Mouse (Mus musculus) heart, adult 9 months (tissue): ENCODE data around the gene Capn9.

Source experiments
- DNase-seq, 2 experiments: peaks; one replicate each; pipeline ENCODE4 v3.0.0; 2022; ENCODE audit warnings: low spot score in 2 of 2

The Capn9 gene

DNA sequence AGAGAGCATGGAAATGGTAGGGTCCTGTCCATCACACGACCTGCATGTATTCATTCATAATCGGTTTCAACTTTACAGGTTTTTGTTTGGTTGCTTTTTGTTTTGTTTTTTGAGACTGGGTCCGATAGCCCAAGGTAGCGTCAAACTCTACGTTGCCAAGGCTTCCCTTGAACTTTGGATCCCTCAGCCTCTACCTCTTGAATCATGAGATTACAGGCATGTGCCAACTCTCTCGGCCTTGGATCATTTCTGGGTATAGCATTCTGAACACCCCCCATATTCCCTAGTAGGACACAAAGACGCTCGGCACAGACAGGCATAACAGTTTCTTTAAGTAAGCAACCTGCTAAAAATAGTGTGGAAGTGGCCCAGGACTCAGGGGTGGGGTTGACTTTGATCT, 65.7 kb downstream of the Capn9 start:
- no peak for DNase-seq

DNA sequence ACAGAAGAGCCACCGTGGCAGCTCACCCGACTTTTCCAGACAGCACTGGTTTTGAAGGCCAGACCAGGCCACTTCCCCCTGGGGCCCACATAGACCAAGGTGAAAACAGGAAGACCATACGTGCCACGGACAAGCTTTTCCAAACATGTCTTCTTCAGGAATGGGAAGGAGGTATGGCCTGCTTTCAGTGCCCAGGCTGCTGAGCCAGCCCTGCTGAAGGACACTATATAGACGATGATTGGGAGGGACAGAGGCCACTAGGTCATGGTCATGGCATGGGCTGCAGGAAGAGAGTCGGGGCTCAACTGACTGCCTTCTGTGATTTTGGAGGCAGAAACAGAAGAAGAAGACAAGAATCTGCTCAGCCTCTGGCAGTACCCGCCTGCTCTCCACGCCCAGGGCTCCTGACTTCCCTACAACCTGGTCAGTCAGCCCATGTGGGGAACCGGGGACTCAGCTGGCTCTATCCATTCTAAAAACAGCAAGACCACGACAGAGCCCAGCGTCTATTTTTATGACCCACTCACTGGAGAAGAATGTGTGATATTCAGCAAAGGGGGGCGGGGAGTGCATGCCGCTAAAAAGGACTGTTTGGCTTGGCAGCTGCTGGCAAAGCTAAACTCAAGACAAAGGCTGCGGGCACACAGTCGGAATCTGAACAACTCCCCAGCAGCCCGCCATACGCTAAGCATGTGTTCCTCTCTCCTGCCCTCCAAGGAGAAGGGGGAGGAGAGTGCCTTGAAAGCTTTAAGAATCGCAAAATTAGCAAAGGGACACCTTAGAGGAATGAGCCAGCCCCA, 67.8 kb downstream of the Capn9 start:
- peak; percentile 78 to 83 for DNase-seq

DNA sequence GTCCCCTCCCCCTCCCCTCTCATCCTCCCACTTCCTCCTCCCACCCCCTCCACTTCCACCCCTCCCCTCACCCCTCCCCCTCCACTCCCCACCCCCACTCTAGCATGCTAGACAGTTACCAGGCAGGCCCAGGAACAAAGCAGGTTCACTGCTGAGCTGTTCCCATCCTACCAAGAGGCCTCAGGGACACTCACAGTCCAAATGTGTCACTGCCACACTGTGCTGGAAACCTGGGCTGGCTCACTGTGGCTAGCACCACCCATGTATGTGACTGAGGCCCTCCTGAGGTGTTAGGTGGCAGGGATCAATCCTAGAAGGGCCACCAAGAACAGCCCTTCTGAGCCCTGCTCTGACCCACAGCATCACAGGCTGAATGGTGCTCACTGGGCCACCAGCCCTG, 72.4 kb downstream of the Capn9 start:
- DNase-seq = no peak

DNA sequence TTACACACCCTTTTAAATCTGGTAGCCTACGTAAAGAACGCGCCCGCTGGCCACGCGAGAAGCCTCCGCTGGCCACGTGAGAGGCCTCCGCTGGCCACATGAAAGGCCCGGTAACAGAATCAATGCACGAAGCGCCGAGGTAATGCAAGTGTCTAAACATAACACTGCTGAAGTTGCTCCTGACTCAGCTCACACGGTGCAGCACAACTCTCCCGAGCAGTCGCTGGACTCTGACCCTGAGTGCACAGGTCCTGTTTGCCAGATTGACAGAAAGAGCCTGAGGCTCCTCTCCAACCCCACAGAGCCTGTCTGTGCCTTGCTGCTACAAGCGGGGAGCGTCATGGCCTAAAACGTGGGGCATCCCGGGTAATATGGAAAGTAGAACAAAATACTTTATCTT, 75.9 kb downstream of the Capn9 start:
- no peak for DNase-seq

DNA sequence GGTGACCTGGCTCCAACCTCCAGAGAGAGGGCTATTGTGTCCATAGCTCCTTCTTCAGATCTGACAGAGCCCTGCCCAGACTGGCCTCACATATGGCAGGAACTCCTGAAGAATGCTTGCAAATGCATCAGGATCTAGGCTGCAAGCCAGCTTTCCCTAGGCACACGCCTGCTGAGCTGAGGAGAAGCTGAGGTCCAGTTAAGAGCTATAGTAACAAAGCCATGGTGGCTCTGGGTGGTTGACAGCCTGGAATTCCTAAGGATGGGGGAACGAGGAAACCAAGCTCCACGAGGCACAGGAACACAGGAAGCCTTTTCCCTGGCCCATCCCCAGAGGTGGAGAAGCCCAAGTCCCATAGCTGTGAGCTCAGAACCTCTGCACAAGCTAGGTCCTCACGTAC, 76.6 kb downstream of the Capn9 start:
- DNase-seq = no peak

DNA sequence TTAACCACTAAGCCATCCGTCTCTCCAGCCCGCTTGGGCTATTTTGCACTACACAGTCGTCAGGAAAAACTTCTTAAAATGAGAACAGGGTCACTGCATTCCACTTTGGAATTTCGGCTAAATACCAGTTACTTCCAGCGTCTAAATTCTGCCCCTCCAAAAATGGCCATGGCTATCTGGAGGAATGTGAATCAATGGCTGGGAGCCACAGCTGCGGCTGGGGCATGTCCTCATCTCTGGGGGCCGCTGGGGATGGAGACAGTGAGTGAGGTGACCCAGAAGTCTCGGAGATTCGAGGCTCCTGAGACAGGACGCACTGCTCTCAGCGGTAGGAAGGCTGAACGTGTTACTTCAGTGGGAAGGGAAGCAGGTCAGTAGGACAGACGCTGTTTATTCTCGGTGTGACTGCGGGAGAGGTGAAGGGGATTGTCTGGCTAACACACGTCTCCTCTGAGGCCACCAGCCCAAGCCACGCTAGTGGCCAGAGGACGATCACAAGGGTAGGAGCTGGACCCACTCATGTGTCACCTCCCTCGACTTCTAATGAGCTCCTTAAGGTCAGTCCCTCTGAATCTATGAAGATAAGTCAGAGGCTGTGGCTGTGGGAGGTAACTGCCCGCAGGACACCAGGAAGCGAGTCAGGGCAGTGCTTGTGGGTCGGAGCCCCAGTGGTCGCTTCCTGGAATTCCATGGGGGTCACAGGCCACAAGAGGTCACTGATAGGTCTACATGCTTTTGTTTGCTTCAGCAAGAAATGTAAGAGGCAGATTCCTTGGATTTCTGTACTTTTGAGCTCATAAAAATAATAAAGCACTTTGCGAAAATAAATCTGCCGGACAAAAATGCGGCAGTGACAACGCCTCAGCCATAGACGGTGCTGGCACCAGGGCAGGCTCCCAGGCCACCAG, 77.9 kb downstream of the Capn9 start:
- no peak for DNase-seq

DNA sequence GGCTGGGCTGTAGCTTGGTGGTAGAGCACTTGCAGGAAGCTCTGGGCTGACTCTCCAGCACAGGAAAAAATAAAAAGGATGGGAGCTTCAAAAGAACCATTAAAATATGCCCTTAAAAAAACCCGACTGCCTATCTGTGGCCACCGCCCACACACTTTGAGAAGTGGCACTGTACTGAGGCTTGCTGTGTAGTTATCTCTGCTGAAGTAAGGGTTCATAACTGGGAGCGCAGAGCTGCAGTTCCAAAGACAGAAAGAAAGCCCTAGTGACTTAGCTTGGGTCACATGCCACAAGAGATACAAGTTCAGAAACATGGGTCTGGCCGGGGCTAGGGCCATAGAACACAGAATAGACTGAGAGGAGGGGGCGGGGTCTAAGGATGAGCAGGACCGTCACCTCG, 82.0 kb downstream of the Capn9 start:
- DNase-seq = no peak

DNA sequence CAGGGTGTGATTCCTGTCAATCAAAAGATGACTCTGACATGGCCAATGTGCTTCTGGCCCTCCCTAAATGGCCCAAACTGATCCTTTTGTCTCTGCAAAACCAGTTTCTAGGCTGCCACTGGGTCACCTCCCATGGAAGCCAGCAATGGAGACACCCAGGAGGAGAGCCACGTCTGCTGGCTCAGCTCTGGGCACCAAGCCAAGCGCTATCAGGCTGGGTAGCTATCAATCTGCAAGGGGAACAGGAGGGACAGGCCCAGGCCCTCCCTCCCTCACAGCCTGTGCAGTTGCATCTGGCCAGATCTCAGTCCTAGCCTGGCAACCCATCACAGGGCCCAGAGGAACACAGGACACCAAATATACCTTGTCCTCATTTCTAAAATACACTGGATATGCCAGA, 82.5 kb downstream of the Capn9 start:
- DNase-seq = peak; percentile 65 to 73

DNA sequence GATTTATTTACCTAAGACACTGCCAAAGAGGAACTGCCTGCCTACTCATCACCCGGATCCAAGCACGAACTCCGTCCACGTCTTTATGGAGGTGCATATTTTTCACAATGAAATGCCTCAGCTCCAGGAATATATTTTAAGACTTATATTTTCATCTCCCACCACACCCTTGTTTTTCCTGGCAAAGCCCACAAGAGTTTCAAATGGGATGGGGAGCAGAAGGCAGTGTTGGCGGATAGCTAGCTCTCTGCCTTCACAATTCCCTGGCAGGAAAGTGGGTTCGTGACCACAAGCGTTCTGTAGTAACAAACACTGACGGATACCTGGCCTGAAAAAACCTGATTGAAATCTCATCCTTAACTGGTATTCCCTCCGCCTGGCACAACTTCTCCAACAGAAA, 85.9 kb downstream of the Capn9 start:
- peak in 1 of 2 experiments; percentile 27 for DNase-seq

DNA sequence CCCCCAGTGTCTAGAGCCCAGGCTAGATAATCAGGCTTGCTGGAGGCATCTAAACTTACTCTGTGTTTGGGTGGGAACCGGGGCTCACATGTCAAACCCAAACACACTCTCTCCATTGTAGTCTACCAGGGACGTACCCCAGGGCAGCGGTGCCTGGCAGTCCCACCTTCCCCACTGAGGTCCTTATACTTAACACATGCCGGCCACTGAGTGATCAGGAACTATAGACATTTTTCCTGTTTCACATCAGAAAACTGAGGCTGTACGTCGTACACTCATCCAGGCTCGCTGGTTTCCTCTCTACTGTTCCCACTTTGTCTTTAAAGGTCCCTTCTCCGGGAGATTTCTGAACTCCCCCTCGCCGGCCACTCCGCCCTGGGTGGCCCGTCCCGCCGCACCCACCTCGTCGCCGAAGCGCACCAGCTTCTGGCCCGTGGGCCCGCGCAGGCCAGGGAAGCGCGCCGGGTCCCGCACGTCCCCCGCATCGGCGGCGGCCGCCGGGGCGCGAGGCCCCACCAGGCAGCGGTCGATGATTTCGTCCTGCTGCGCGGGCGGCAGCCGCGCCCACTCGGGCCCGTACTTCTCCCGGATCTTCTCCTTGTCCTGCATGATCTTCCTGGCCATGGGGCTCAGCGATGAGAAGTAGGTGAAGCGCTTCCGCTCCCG, 86.7 kb downstream of the Capn9 start:
- peak in 1 of 2 experiments; percentile 19 for DNase-seq

DNA sequence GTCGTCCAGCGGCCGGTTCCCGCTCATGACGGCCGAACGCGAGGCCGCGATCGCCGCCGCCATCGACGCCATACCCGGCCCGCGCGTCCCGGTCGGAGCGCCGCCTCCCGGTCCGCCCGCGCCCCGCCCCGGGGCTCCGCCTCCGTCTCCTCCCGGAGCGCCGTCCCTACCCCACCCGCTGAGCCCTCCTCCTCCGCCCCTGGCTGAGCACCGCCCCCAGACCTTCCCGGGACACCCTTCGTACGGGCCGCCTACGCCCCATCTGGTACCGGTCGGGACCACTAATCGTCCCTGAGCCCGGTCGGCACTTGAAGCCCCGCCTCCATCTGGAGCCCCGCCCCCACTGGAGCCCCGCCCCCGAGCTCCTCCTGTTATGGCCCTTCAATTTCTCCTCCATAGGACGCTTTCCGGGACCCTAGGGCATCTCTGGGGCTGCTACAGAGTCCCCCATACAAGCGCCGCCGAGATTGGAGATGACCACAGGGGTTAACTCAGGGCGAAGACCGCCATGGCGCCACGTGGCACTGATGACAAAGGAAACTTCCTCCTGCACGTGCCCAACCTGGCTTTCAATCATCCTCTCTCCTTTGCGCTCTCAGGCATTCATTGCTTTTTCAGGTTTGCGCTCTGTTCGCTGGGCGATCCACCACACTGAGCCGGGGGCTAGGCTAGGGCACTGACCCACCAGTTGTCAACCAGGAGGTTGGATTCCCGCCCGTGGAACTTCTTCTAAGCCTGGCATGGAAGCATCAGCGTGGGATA, 87.4 kb downstream of the Capn9 start, which contains the start of gene 2310022B05Rik:
2310022B05Rik (minus strand) TSS at position 258 of the 762 bp plus-strand sequence.
- peak; percentile 88 for DNase-seq

DNA sequence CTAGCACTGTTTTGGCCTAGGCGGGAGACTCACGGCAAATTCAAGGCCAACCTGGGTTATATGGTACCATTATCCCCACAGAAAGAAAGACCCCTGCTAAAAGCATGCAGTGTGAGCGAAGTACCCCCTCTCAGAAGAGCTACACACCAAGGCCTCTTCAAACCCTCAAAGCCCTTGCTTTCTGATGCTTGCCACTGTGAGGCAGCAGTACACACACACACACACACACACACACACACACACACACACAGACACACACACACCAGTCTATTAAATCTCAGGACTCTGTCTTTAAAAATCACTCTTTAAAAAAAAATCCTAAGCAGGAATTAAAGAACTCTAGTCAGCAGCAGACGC, 87.9 kb downstream of the Capn9 start:
- no peak for DNase-seq

DNA sequence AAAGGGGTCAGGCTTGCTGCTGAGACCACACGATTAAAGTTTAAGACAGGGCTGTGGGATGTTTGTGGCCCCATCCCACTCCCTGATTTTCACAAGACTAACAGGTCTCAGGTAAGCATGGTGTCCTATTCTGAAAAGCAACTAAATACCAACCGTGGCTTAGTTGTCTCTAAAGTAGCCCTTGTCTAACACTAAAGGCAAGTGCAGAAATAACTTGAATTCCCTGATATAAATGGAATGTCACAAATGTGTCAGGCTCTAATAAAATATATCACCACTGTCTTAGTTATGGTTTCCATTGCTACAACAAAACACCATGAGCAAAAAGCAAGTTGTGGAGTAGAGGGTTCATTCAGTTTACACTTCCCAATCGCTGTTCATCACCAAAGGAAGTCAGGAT, 88.5 kb downstream of the Capn9 start:
- DNase-seq = no peak
